Mouse (Mus musculus) heart, embryonic 11.5 days (tissue): ENCODE measurements at regions not wholly inside any gene's neighbourhood (a gene's known extent, or its start where the extent isn't known, plus 50 kb on each side); places are given as distances from the start of the nearest gene placed in this dataset.

Experiments used
- ATAC-seq: fragments of 200-750 bp; cut with Nextera tagmentation; replicated peaks from 2 replicates; pipeline ENCODE4 v1.8.0; 2017; ENCODE audit warnings: moderate library complexity; ENCODE audit not compliant: insufficient number of reproducible peaks, low FRiP score, low TSS enrichment
- H3K27ac ChIP-seq: fragments of 300-500 bp; sonication (generic); 2 replicates; pipeline ENCODE4 v1.5.1; 2014; ENCODE audit warnings: mild to moderate bottlenecking, low read depth, low read length
- H3K27me3 ChIP-seq: fragments of 300-500 bp; sonication (generic); 2 replicates; pipeline ENCODE4 v1.6.1; 2014; ENCODE audit warnings: mild to moderate bottlenecking, low read length, mixed read lengths; ENCODE audit not compliant: control insufficient read depth, insufficient read depth
- H3K36me3 ChIP-seq: fragments of 300-500 bp; sonication (generic); 2 replicates; pipeline ENCODE4 v1.6.1; 2014; ENCODE audit warnings: mild to moderate bottlenecking, low read length, moderate library complexity, mixed read lengths; ENCODE audit not compliant: control insufficient read depth, insufficient read depth
- H3K4me1 ChIP-seq: fragments of 300-500 bp; sonication (generic); 2 replicates; pipeline ENCODE4 v1.6.1; 2014; ENCODE audit warnings: low read length; ENCODE audit not compliant: control insufficient read depth, insufficient read depth
- H3K4me2 ChIP-seq: fragments of 300-500 bp; sonication (generic); 2 replicates; pipeline ENCODE4 v1.6.1; 2014; ENCODE audit warnings: mild to moderate bottlenecking, moderate library complexity
- H3K4me3 ChIP-seq: fragments of 300-500 bp; sonication (generic); 2 replicates; pipeline ENCODE4 v1.5.1; 2014; ENCODE audit warnings: low read depth, low read length
- H3K9ac ChIP-seq: fragments of 300-500 bp; sonication (generic); 2 replicates; pipeline ENCODE4 v1.6.1; 2014; ENCODE audit warnings: mild to moderate bottlenecking, low read depth, low read length, moderate library complexity
- H3K9me3 ChIP-seq: fragments of 300-500 bp; sonication (generic); replicated peaks from 2 replicates; pipeline ENCODE4 v1.6.1; 2016; ENCODE audit warnings: low read length; ENCODE audit not compliant: control insufficient read depth
- WGBS: fragments of 180-500 bp; shearing (Covaris S2); extraction: QIAGEN DNeasy Blood & Tissue Kit; methylation state at CpG from one replicate; pipeline ENCODE4 v1.1.7; 2014; ENCODE audit not compliant: insufficient replicate concordance; 5-methylcytosine and 5-hydroxymethylcytosine counted together

- H3K36me3 ChIP-seq, result no peaks in the 10 kb centered on the region
- H3K9me3 ChIP-seq, result no peaks in the 10 kb centered on the region; the same call in 1 of the 2 replicates
- no peak for ATAC-seq
- no peak overlapping the region for H3K9ac ChIP-seq
- no peak overlapping the region for H3K4me2 ChIP-seq
- WGBS, result 80% methylated on average over 4 of the region's 4 CpGs
- H3K4me1 ChIP-seq, result no peaks in the 10 kb centered on the region
- H3K27ac ChIP-seq, result no peak overlapping the region
- no peaks in the 10 kb centered on the region for H3K27me3 ChIP-seq
- H3K4me3 ChIP-seq, result no peak overlapping the region
Measured at GRCm38 (mm10) chr5:126612571-126612970, 629.0 kb upstream of the Tmem132c start.

- WGBS, result 71% methylated on average over 6 of the region's 6 CpGs
- Histone ChIP-seq H3K4me2 (no peak overlapping the region), H3K27ac (no peak overlapping the region), H3K27me3 (no peaks in the 10 kb centered on the region), H3K4me1 (no peaks in the 10 kb centered on the region), H3K9ac (no peak overlapping the region), H3K9me3 (no peaks in the 10 kb centered on the region), H3K4me3 (no peak overlapping the region), H3K36me3 (no peaks in the 10 kb centered on the region)
- no peak for ATAC-seq
Measured at GRCm38 (mm10) chr5:126622551-126622950, 619.1 kb upstream of the Tmem132c start.

GRCm38 (mm10) chr5:126623205-126623604 lies 618.4 kb upstream of the Tmem132c start:
- no peak for ATAC-seq
- no peak overlapping the region for H3K4me2 ChIP-seq
- H3K4me3 ChIP-seq, result no peak overlapping the region
- no peak overlapping the region for H3K9ac ChIP-seq
- H3K9me3 ChIP-seq, result no peaks in the 10 kb centered on the region
- H3K4me1 ChIP-seq, result no peaks in the 10 kb centered on the region
- no peaks in the 10 kb centered on the region for H3K36me3 ChIP-seq
- no peak overlapping the region for H3K27ac ChIP-seq
- 12% methylated on average over 6 of the region's 6 CpGs for WGBS
- no peaks in the 10 kb centered on the region for H3K27me3 ChIP-seq

DNA sequence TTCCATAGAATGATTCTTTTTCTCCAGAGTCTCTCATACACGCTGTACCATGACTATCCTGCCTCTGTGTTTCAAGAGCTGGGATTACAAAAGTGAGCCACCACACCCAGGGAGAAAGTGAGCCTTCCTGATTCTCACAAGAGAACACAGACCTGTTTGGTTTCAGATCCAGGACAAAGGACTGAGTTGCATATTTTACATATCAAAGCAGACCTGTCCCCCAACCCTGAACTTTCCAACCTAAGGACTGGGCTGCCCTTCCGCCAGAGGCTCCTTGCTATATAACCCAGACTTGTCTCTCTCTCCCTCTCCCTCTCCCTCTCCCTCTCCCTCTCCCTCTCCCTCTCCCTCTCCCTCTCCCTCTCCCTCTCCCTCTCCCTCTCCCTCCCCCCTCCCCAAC lies 611.8 kb upstream of the Tmem132c start:
- H3K4me1 ChIP-seq, result no peaks in the 10 kb centered on the region
- no peak for ATAC-seq
- H3K9me3 ChIP-seq, result no peaks in the 10 kb centered on the region
- no peak overlapping the region for H3K9ac ChIP-seq
- 21% methylated on average over 2 of the region's 2 CpGs for WGBS
- no peak overlapping the region for H3K4me2 ChIP-seq
- H3K27ac ChIP-seq, result no peak overlapping the region
- H3K4me3 ChIP-seq, result no peak overlapping the region
- H3K36me3 ChIP-seq, result no peaks in the 10 kb centered on the region
- no peaks in the 10 kb centered on the region for H3K27me3 ChIP-seq

DNA sequence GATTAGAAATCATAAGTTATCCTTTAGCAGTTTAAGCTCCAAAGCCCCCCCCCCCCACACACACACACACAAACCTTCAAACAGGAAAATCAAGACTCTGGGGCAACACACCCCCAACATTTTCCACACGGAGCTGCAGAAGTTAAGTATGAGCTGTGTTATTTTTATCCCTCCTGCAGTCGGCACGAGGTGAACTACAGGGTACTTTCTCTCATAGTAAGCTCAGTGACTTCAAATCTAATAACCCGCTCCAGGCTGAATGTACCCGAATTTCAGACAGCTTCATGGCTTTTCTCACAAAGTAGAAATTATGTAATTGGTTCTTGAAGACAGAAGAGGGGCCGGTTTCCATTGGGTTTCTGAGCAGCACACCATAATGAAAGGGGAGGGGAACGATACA lies 591.2 kb upstream of the Tmem132c start:
- no peak for ATAC-seq
- Histone ChIP-seq H3K36me3 (no peaks in the 10 kb centered on the region), H3K4me1 (no peaks in the 10 kb centered on the region), H3K27me3 (no peaks in the 10 kb centered on the region), H3K4me2 (no peak overlapping the region), H3K9ac (no peak overlapping the region), H3K27ac (no peak overlapping the region), H3K9me3 (no peaks in the 10 kb centered on the region), H3K4me3 (no peak overlapping the region)
- 53% methylated on average over 7 of the region's 7 CpGs for WGBS

- Histone ChIP-seq H3K9me3 (no peaks in the 10 kb centered on the region), H3K27me3 (no peaks in the 10 kb centered on the region), H3K27ac (no peak overlapping the region), H3K4me3 (no peak overlapping the region), H3K4me1 (no peaks in the 10 kb centered on the region), H3K36me3 (no peaks in the 10 kb centered on the region), H3K4me2 (no peak overlapping the region), H3K9ac (no peak overlapping the region)
- WGBS, result 8% methylated on average over 3 of the region's 3 CpGs
- peak; percentile 81 for ATAC-seq
Measured at GRCm38 (mm10) chr5:126651367-126651766, 590.2 kb upstream of the Tmem132c start.

GRCm38 (mm10) chr5:126662648-126663047 lies 579.0 kb upstream of the Tmem132c start:
- 79% methylated on average over 4 of the region's 4 CpGs for WGBS
- no peak for ATAC-seq

DNA sequence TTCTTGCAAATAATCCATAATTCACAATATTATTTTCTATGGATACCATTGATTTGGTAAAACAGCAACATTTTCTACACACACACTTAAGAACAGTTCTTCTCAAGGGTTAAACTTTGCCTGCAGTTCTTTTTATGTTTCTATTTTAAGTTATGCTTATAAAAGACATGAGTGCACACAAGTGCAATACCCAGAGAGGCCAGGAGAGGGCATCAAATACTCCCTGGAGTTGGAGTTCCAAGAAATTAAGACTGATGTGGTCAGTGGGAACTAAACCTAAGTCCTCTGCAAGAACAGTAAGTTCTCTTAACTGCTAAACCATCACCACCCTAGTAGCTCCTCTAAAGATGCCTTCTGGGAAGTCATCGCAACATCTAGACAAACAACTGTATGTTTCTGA lies 570.5 kb upstream of the Tmem132c start:
- 60% methylated on average over 1 of the region's 1 CpGs for WGBS
- no peak for ATAC-seq
- H3K36me3 ChIP-seq, result no peaks in the 10 kb centered on the region
- H3K4me1 ChIP-seq, result no peaks in the 10 kb centered on the region
- H3K27ac ChIP-seq, result no peak overlapping the region
- H3K4me2 ChIP-seq, result no peak overlapping the region
- H3K4me3 ChIP-seq, result no peak overlapping the region
- H3K9me3 ChIP-seq, result no peaks in the 10 kb centered on the region
- no peak overlapping the region for H3K9ac ChIP-seq
- no peaks in the 10 kb centered on the region for H3K27me3 ChIP-seq

More at GRCm38 (mm10) chr5:126662648-126663047, 579.0 kb upstream of the Tmem132c start:
- Histone ChIP-seq H3K36me3 (no peaks in the 10 kb centered on the region), H3K4me2 (no peak overlapping the region), H3K27me3 (no peaks in the 10 kb centered on the region), H3K27ac (no peak overlapping the region), H3K9ac (no peak overlapping the region), H3K4me1 (no peaks in the 10 kb centered on the region), H3K4me3 (no peak overlapping the region), H3K9me3 (no peaks in the 10 kb centered on the region)

GRCm38 (mm10) chr5:126680262-126680661 lies 561.3 kb upstream of the Tmem132c start:
- no peaks in the 10 kb centered on the region for H3K27me3 ChIP-seq
- H3K9ac ChIP-seq, result no peak overlapping the region
- H3K9me3 ChIP-seq, result no peaks in the 10 kb centered on the region
- H3K4me1 ChIP-seq, result no peaks in the 10 kb centered on the region
- H3K27ac ChIP-seq, result no peak overlapping the region
- no peak overlapping the region for H3K4me3 ChIP-seq
- H3K36me3 ChIP-seq, result no peaks in the 10 kb centered on the region
- no peak for ATAC-seq
- 65% methylated on average over 6 of the region's 6 CpGs for WGBS
- H3K4me2 ChIP-seq, result no peak overlapping the region
